Mouse (Mus musculus) MEL (cell line): Measurements from ENCODE around the gene Tcf7l2.

Source experiments
- BHLHE40 ChIP-seq: IDR thresholded peaks from 2 replicates; pipeline ENCODE4 v1.6.1; 2012; ENCODE audit warnings: low read depth, mild to moderate bottlenecking, inconsistent platforms, low read length, improper control_type of control experiment, borderline replicate concordance
- CHD2 ChIP-seq: IDR thresholded peaks from 2 replicates; pipeline ENCODE4 v1.6.1; 2011; ENCODE audit warnings: low read length, improper control_type of control experiment
- CTCF ChIP-seq, 3 experiments: IDR thresholded peaks in 2 of 3; conservative IDR thresholded peaks in 1 of 3; 2 replicates each; pipeline ENCODE4 v1.5.1; 2011 to 2012; ENCODE audit warnings: low read length in 3 of 3, low read depth in 2 of 3, mild to moderate bottlenecking in 2 of 3, improper control_type of control experiment in 1 of 3, inconsistent platforms in 1 of 3, mixed read lengths in 1 of 3, moderate library complexity in 1 of 3; ENCODE audit not compliant: control insufficient read depth in 1 of 3, insufficient read depth in 1 of 3, poor library complexity in 1 of 3, severe bottlenecking in 1 of 3
- EP300 ChIP-seq, 2 experiments: IDR thresholded peaks; 2 replicates each; pipeline ENCODE4 v1.6.1; 2011; ENCODE audit warnings: improper control_type of control experiment in 2 of 2, low read length in 2 of 2, low read depth in 1 of 2, mild to moderate bottlenecking in 1 of 2
- GATA1 ChIP-seq: IDR thresholded peaks from 2 replicates; pipeline ENCODE4 v1.6.1; 2011; ENCODE audit warnings: low read depth, low read length, improper control_type of control experiment
- MAFK ChIP-seq: IDR thresholded peaks from 2 replicates; pipeline ENCODE4 v1.6.1; 2011; ENCODE audit warnings: low read depth, mild to moderate bottlenecking, low read length, improper control_type of control experiment, borderline replicate concordance
- NELFE ChIP-seq: IDR thresholded peaks from 2 replicates; pipeline ENCODE4 v1.6.1; 2011; ENCODE audit warnings: low read depth, low read length, improper control_type of control experiment
- POLR2A ChIP-seq, 2 experiments: IDR thresholded peaks; 2 replicates each; pipeline ENCODE4 v1.6.1; 2011 to 2012; ENCODE audit warnings: low read length in 2 of 2, mild to moderate bottlenecking in 2 of 2, control low read depth in 1 of 2, improper control_type of control experiment in 1 of 2, low read depth in 1 of 2, moderate library complexity in 1 of 2; ENCODE audit not compliant: control insufficient read depth in 1 of 2, insufficient read depth in 1 of 2, poor library complexity in 1 of 2
- POLR2AphosphoS2 ChIP-seq: IDR thresholded peaks from 2 replicates; pipeline ENCODE4 v1.6.1; 2011; ENCODE audit warnings: low read length, improper control_type of control experiment
- SMC3 ChIP-seq: IDR thresholded peaks from 2 replicates; pipeline ENCODE4 v1.6.1; 2011; ENCODE audit warnings: low read depth, low read length, improper control_type of control experiment
- TAL1 ChIP-seq: IDR thresholded peaks from 2 replicates; pipeline ENCODE4 v1.6.1; 2012; ENCODE audit warnings: mild to moderate bottlenecking, inconsistent platforms, low read length, moderate library complexity, mixed read lengths
- TCF12 ChIP-seq: IDR thresholded peaks from 2 replicates; pipeline ENCODE4 v1.6.1; 2014; ENCODE audit warnings: low read depth, mild to moderate bottlenecking, inconsistent platforms, low read length, improper control_type of control experiment, moderate library complexity
- USF2 ChIP-seq, 2 experiments: IDR thresholded peaks; 2 replicates each; pipeline ENCODE4 v1.6.1; 2011 to 2012; ENCODE audit warnings: improper control_type of control experiment in 2 of 2, low read length in 2 of 2, borderline replicate concordance in 1 of 2, inconsistent platforms in 1 of 2, low read depth in 1 of 2, mild to moderate bottlenecking in 1 of 2; ENCODE audit not compliant: insufficient read depth in 1 of 2

DNA sequence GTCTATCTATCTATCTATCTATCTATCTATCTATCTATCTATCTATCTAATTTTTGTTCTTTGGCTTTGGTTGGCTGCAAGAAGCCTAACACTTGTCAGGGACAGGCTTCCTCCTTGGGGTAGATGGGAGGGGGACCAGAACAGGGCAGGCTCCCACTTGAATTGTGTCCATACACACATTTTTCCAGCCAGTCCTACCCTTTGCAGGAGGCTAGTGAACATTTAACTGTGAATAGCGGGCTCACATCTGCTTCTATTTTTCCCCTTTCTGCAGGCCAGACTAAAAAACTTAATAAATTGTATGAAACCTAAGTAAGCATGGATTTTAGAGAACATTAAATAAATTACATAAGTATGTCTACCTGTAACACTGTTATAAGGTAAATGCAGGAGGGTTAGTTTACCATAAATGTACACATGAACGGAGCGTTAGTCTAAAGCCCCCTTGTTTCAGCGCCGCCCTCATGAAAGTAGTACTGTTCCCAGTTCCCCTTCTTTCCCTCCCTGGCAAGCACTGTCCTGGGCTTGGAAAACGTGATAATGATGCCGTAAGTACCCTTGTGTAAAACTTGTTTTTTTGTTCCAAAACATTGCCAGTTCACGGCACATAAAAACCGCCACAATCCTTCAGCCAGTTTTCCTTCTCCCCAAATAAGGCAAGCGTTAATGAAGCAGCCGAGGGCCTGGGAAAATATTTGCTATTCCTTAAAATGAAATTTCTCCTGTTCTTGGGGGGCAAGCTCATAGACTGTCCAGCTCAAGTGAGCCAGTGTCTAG, 101.7 kb downstream of the Tcf7l2 start:
- no peak for TF ChIP-seq CTCF (IDR thresholded peaks at IDR 0.05 in 2 of 3, conservative IDR thresholded peaks at IDR 0.05 in 1 of 3; ENCODE audit: control insufficient read depth in 1 of 3, insufficient read depth in 1 of 3, low read depth in 2 of 3, low read length in 3 of 3, poor library complexity in 1 of 3, severe bottlenecking in 1 of 3)
- TF ChIP-seq TAL1 = no peak
- TF ChIP-seq GATA1 = 0 out of 2 replicates have a peak, but pooled peaks have one; percentile 14
- TF ChIP-seq EP300 (IDR thresholded peaks at IDR 0.05; ENCODE audit: low read depth in 1 of 2, low read length in 2 of 2) = no peak
- no peak for TF ChIP-seq POLR2A (IDR thresholded peaks at IDR 0.05; ENCODE audit: control insufficient read depth in 1 of 2, insufficient read depth in 1 of 2, low read depth in 1 of 2, low read length in 2 of 2, poor library complexity in 1 of 2)
- no peak for TF ChIP-seq POLR2AphosphoS2
- no peak for TF ChIP-seq BHLHE40
- no peak for TF ChIP-seq TCF12
- no peak for TF ChIP-seq MAFK
- no peak for TF ChIP-seq CHD2
- TF ChIP-seq SMC3 = no peak
- no peak for TF ChIP-seq NELFE
- TF ChIP-seq USF2 (IDR thresholded peaks at IDR 0.05; ENCODE audit: borderline replicate concordance in 1 of 2, insufficient read depth in 1 of 2, low read depth in 1 of 2, low read length in 2 of 2) = no peak
